Mouse (Mus musculus): ENCODE results near the gene Cabp7.

- no peak for TF ChIP-seq ZNF384 (IDR thresholded peaks at IDR 0.05; ENCODE audit: low read depth, low read length)
- TF ChIP-seq HCFC1 (IDR thresholded peaks at IDR 0.05; ENCODE audit: borderline replicate concordance, insufficient read depth, low read length), result no peak
- TF ChIP-seq MAFK (IDR thresholded peaks at IDR 0.05; ENCODE audit: insufficient read depth, low read depth, low read length), result no peak
Measured at GRCm38 (mm10) chr11:4768399-4768798, 21.8 kb upstream of the Cabp7 start.
